Mouse (Mus musculus): ENCODE data around the gene Nell2. TPM values are rescaled to one million over a fixed set of nuclear protein-coding genes. Genes with fewer than 3 reads are reported as not detected.

The Nell2 gene
- polyA plus RNA-seq, 1 experiment from 2014 or later = 194 TPM

- Histone ChIP-seq H3K27me3 (replicated peaks) (no peaks in the 10 kb centered on the region), H3K9ac (replicated peaks) (no peak overlapping the region), H3K4me3 (replicated peaks) (no peak overlapping the region), H3K9me3 (replicated peaks) (no peaks in the 10 kb centered on the region), H3K36me3 (no peaks in the 10 kb centered on the region), H3K4me1 (0 out of 2 replicates have a peak, but pooled peaks cover 3% of the 10 kb centered on the region), H3K27ac (replicated peaks) (no peak overlapping the region), H3K4me2 (no peak overlapping the region)
- no peak for ATAC-seq (ENCODE audit: low FRiP score)
- WGBS = 60% methylated on average over 12 of the region's 12 CpGs
Observed at GRCm38 (mm10) chr15:95075356-95075755, 453.0 kb downstream of the Nell2 start.

- H3K4me2 ChIP-seq = no peak overlapping the region
- 93% methylated on average over 7 of the region's 7 CpGs for WGBS
- H3K9ac ChIP-seq (replicated peaks) = no peak overlapping the region
- H3K4me1 ChIP-seq = peaks cover 11% of the 10 kb centered on the region; the same call in 1 of the 2 replicates
- no peaks in the 10 kb centered on the region for H3K27me3 ChIP-seq (replicated peaks)
- H3K36me3 ChIP-seq = no peaks in the 10 kb centered on the region
- no peak for ATAC-seq (ENCODE audit: low FRiP score)
- no peak overlapping the region for H3K4me3 ChIP-seq (replicated peaks)
- no peaks in the 10 kb centered on the region for H3K9me3 ChIP-seq (replicated peaks)
- no peak overlapping the region for H3K27ac ChIP-seq (replicated peaks)
Observed at GRCm38 (mm10) chr15:95070881-95071280, 457.5 kb downstream of the Nell2 start.

GRCm38 (mm10) chr15:95068799-95069198, 459.6 kb downstream of the Nell2 start:
- no peaks in the 10 kb centered on the region for H3K36me3 ChIP-seq
- 79% methylated on average over 1 of the region's 1 CpGs for WGBS
- no peak for ATAC-seq (ENCODE audit: low FRiP score)

GRCm38 (mm10) chr15:95068023-95068422, 460.3 kb downstream of the Nell2 start:
- no peak overlapping the region for H3K9ac ChIP-seq (replicated peaks)
- no peaks in the 10 kb centered on the region for H3K27me3 ChIP-seq (replicated peaks)
- no peak overlapping the region for H3K27ac ChIP-seq (replicated peaks)
- H3K9me3 ChIP-seq (replicated peaks) = no peaks in the 10 kb centered on the region
- no peak for ATAC-seq (ENCODE audit: low FRiP score)
- H3K4me1 ChIP-seq = peaks cover 11% of the 10 kb centered on the region; the same call in 1 of the 2 replicates
- no peaks in the 10 kb centered on the region for H3K36me3 ChIP-seq
- no peak overlapping the region for H3K4me2 ChIP-seq
- WGBS = 100% methylated on average over 1 of the region's 1 CpGs
- no peak overlapping the region for H3K4me3 ChIP-seq (replicated peaks)

More at GRCm38 (mm10) chr15:95068799-95069198, 459.6 kb downstream of the Nell2 start:
- no peak overlapping the region for H3K9ac ChIP-seq (replicated peaks)
- no peak overlapping the region for H3K4me2 ChIP-seq
- no peak overlapping the region for H3K27ac ChIP-seq (replicated peaks)
- no peaks in the 10 kb centered on the region for H3K27me3 ChIP-seq (replicated peaks)
- H3K9me3 ChIP-seq (replicated peaks) = no peaks in the 10 kb centered on the region
- H3K4me3 ChIP-seq (replicated peaks) = no peak overlapping the region
- peaks cover 11% of the 10 kb centered on the region; the same call in 1 of the 2 replicates for H3K4me1 ChIP-seq

- no peaks in the 10 kb centered on the region for H3K36me3 ChIP-seq
- peaks cover 7% of the 10 kb centered on the region; the same call in 1 of the 2 replicates for H3K4me1 ChIP-seq
- H3K9ac ChIP-seq (replicated peaks) = no peak overlapping the region
- H3K27me3 ChIP-seq (replicated peaks) = no peaks in the 10 kb centered on the region
- ATAC-seq (ENCODE audit: low FRiP score) = no peak
- no peak overlapping the region for H3K4me2 ChIP-seq
- H3K9me3 ChIP-seq (replicated peaks) = no peaks in the 10 kb centered on the region
- H3K4me3 ChIP-seq (replicated peaks) = no peak overlapping the region
- 20% methylated on average over 8 of the region's 8 CpGs for WGBS
- no peak overlapping the region for H3K27ac ChIP-seq (replicated peaks)
Observed at GRCm38 (mm10) chr15:95055081-95055650, 473.2 kb downstream of the Nell2 start.

- Histone ChIP-seq H3K4me2 (no peak overlapping the region), H3K36me3 (no peaks in the 10 kb centered on the region), H3K9ac (replicated peaks) (no peak overlapping the region), H3K27me3 (replicated peaks) (no peaks in the 10 kb centered on the region), H3K27ac (replicated peaks) (no peak overlapping the region), H3K4me3 (replicated peaks) (no peak overlapping the region), H3K9me3 (replicated peaks) (no peaks in the 10 kb centered on the region), H3K4me1 (peaks cover 13% of the 10 kb centered on the region)
- no peak for ATAC-seq (ENCODE audit: low FRiP score)
- 65% methylated on average over 6 of the region's 6 CpGs for WGBS
Observed at GRCm38 (mm10) chr15:95049171-95049729, 479.1 kb downstream of the Nell2 start.

GRCm38 (mm10) chr15:95047486-95047885, 480.9 kb downstream of the Nell2 start:
- no peak overlapping the region for H3K27ac ChIP-seq (replicated peaks)
- 61% methylated on average over 2 of the region's 2 CpGs for WGBS
- no peak for ATAC-seq (ENCODE audit: low FRiP score)
- no peak overlapping the region for H3K4me2 ChIP-seq
- peaks cover 13% of the 10 kb centered on the region for H3K4me1 ChIP-seq
- no peaks in the 10 kb centered on the region for H3K36me3 ChIP-seq
- H3K9me3 ChIP-seq (replicated peaks) = no peaks in the 10 kb centered on the region
- H3K9ac ChIP-seq (replicated peaks) = no peak overlapping the region
- no peaks in the 10 kb centered on the region for H3K27me3 ChIP-seq (replicated peaks)
- no peak overlapping the region for H3K4me3 ChIP-seq (replicated peaks)

GRCm38 (mm10) chr15:95044011-95044410, 484.3 kb downstream of the Nell2 start:
- no peak; the same call in 1 of the 2 replicates for ATAC-seq (ENCODE audit: low FRiP score)
- no peak overlapping the region for H3K4me2 ChIP-seq
- H3K27ac ChIP-seq (replicated peaks) = 0 out of 2 replicates have a peak overlapping the region, but pooled peaks have one; percentile 37
- H3K9ac ChIP-seq (replicated peaks) = no peak overlapping the region
- H3K36me3 ChIP-seq = no peaks in the 10 kb centered on the region
- H3K9me3 ChIP-seq (replicated peaks) = no peaks in the 10 kb centered on the region
- 52% methylated on average over 8 of the region's 8 CpGs for WGBS
- H3K4me1 ChIP-seq = peaks cover 8% of the 10 kb centered on the region
- H3K27me3 ChIP-seq (replicated peaks) = no peaks in the 10 kb centered on the region
- H3K4me3 ChIP-seq (replicated peaks) = no peak overlapping the region

GRCm38 (mm10) chr15:95042437-95042836, 485.9 kb downstream of the Nell2 start:
- H3K27ac ChIP-seq (replicated peaks) = no peak overlapping the region
- no peaks in the 10 kb centered on the region for H3K9me3 ChIP-seq (replicated peaks)
- no peaks in the 10 kb centered on the region for H3K4me1 ChIP-seq
- H3K4me3 ChIP-seq (replicated peaks) = no peak overlapping the region
- H3K36me3 ChIP-seq = no peaks in the 10 kb centered on the region
- H3K27me3 ChIP-seq (replicated peaks) = no peaks in the 10 kb centered on the region
- WGBS = 86% methylated on average over 9 of the region's 9 CpGs
- H3K9ac ChIP-seq (replicated peaks) = no peak overlapping the region
- H3K4me2 ChIP-seq = no peak overlapping the region
- ATAC-seq (ENCODE audit: low FRiP score) = no peak

GRCm38 (mm10) chr15:95029487-95029875, 498.9 kb downstream of the Nell2 start:
- H3K9ac ChIP-seq (replicated peaks) = no peak overlapping the region
- no peaks in the 10 kb centered on the region for H3K27me3 ChIP-seq (replicated peaks)
- ATAC-seq (ENCODE audit: low FRiP score) = no peak
- no peak overlapping the region for H3K27ac ChIP-seq (replicated peaks)
- H3K4me2 ChIP-seq = no peak overlapping the region
- H3K4me1 ChIP-seq = no peaks in the 10 kb centered on the region
- H3K9me3 ChIP-seq (replicated peaks) = no peaks in the 10 kb centered on the region
- H3K36me3 ChIP-seq = no peaks in the 10 kb centered on the region
- 57% methylated on average over 5 of the region's 5 CpGs for WGBS
- H3K4me3 ChIP-seq (replicated peaks) = no peak overlapping the region

GRCm38 (mm10) chr15:95028862-95029486, 499.4 kb downstream of the Nell2 start:
- H3K9me3 ChIP-seq (replicated peaks) = no peaks in the 10 kb centered on the region
- H3K4me3 ChIP-seq (replicated peaks) = no peak overlapping the region
- no peak overlapping the region for H3K9ac ChIP-seq (replicated peaks)
- no peaks in the 10 kb centered on the region for H3K4me1 ChIP-seq
- H3K27ac ChIP-seq (replicated peaks) = no peak overlapping the region
- H3K36me3 ChIP-seq = no peaks in the 10 kb centered on the region
- WGBS = 50% methylated on average over 13 of the region's 13 CpGs
- no peaks in the 10 kb centered on the region for H3K27me3 ChIP-seq (replicated peaks)
- no peak overlapping the region for H3K4me2 ChIP-seq
- no peak for ATAC-seq (ENCODE audit: low FRiP score)

Measured in neural tube, embryonic 15.5 days (tissue).